Mouse (Mus musculus) ZHBTc4 (cell line): Measurements from ENCODE around the gene Fam183b.
"Not testable (repeated sequence)": the region's sequence is repeated elsewhere in the genome, so short reads cannot be mapped to it uniquely, and the experiment has no call there.

ENCODE experiments used
- DNase-seq: peaks from one replicate; pipeline ENCODE4 v3.0.0-alpha.2; 2011; ENCODE audit warnings: low read depth, low spot score

Fam183b gene

DNA sequence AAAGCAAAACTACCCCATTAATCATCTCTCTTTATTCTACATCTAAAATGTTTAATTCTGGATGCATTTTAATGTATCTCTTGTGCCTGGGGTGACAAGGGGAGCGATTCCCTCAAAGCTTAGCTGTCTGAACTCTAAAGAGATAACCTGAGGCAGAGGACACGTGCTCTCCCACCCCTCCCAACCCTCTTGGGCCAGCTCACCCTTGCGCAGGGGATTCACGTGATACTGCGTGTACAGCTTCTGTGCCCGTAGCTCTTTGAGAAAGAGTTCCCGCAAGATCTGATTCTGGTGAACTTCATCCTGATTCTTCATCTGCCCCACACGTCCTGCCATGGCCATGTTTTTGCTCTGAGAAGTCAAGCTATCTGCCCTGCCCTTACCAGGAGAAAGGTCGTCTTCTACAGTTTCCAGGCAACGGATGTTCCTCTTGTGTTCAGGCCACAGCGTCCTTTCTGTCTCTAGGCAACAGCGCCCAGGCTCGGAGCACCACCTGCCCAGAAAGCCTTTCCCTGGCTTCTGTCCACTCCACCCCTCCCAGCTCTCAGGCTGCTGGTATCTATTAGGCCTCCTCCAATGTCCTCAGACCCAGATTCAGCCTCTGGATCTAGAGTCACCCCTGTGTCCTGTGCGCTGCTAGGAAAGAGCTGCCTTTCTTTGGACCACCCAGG is at the start of gene Fam183b:
TSS of gene Fam183b (minus strand) at position 403 of the 671 bp plus-strand sequence.
- peak; percentile 77 for DNase-seq

DNA sequence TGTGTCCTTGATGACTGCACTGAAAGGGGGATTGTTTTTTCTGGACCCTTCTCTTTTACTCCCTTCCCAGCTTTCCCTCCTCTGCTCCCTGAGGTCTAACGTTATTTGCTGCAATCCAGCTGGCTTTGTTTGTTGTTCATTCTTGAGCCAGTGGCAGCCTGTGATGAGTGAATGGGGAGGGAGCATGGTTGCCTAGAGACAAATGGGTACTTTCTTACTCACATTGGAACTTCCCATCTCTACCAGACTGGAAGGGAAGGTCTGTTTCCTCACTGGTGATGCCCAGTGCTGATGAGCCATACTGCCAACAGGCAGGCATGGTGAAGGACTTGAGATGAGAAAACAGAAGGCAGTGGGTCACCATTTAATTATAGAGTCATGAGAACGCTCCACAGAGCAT is 48.0 kb upstream of the Fam183b start:
- peak; percentile 6 for DNase-seq

GRCm38 (mm10) chr11:58847636-58848035 is 45.9 kb upstream of the Fam183b start:
- no peak for DNase-seq

DNA sequence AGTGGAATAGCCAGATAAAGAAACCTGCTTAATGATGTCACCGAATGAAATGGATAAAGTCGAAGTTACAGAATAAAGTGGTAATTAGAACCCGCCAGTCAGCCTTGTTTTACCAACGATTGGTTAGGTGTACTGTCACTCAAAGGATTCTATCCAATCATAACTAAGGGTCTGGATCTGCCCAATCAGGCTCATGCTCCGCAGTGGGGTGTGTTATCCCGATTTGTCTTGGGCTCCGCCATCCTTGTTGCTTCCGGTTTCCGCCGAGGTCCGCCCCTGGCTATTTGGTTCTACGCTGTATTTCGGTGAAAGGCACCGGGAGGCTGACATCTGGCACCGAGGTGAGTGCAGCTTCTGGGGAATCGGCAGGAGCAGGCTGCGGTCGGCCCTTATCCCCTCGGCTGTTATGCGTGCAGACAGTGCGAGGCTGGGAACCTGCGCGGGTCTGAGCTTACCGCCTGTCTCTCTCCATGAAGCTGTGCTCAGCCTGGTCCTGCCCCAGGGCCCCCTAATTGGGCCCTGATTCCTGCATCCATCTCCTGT is 45.2 kb upstream of the Fam183b start, which contains the start of gene Gm12258:
TSS of gene Gm12258 (plus strand) at position 240 of the 543 bp plus-strand sequence.
- DNase-seq = peak; percentile 97

GRCm38 (mm10) chr11:58838951-58839350 is 37.2 kb upstream of the Fam183b start, which contains the start of gene Olfr311:
TSS of gene Olfr311 (plus strand) at chr11:58839251.
- not testable (repeated sequence) for DNase-seq

GRCm38 (mm10) chr11:58832541-58832940 is 30.8 kb upstream of the Fam183b start:
- not testable (repeated sequence) for DNase-seq

DNA sequence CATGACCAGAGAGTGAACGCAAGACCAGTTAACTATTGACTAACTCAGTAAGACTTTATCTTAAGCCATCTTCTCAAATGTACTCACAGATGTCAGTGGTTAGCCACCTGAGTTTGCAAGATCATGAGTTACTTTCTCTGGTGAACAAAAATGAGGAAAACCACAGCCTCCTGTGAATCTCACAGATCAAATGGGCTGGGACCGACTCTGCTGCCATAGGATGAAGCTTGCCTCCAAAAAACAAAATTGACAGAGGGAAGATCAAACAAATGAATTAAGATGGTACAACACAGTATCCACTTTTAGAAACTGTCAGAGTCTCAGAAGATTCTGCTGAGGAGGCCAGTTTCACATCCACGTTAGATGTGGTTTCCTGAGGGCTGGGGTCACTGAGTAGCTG is 28.0 kb upstream of the Fam183b start:
- no peak for DNase-seq

DNA sequence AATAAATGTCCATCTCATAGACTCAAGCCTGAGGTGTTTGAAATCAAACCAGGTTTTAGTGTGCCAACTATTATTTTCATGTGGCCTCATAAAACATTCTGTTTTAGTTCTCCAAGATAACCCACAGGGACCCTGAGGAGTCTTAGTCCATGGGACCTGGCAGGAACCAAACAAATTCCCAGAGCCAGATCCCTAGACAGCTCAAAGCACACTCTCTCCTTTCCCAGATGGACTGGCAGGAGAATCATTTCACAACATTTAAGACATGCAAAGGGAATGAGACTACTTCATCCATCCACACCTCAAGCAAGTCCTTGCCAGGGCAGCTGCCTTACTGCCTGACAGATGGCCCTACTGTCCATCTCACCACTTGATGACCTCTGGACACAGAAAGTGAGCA is 27.2 kb upstream of the Fam183b start, which contains the start of gene Olfr312:
TSS of gene Olfr312 (plus strand) at position 301 of the 400 bp plus-strand sequence.
- DNase-seq = not testable (repeated sequence)

GRCm38 (mm10) chr11:58815676-58816075 is 13.9 kb upstream of the Fam183b start:
- DNase-seq = no peak

DNA sequence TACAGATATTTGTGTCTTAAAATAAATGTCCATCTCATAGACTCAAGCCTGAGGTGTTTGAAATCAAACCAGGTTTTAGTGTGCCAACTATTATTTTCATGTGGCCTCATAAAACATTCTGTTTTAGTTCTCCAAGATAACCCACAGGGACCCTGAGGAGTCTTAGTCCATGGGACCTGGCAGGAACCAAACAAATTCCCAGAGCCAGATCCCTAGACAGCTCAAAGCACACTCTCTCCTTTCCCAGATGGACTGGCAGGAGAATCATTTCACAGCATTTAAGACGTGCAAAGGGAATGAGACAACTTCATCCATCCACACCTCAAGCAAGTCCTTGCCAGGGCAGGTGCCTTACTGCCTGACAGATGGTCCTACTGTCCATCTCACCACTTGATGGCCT is 12.9 kb upstream of the Fam183b start, which contains the start of gene Olfr313:
TSS of gene Olfr313 (plus strand) at position 301 of the 400 bp plus-strand sequence.
- not testable (repeated sequence) for DNase-seq

DNA sequence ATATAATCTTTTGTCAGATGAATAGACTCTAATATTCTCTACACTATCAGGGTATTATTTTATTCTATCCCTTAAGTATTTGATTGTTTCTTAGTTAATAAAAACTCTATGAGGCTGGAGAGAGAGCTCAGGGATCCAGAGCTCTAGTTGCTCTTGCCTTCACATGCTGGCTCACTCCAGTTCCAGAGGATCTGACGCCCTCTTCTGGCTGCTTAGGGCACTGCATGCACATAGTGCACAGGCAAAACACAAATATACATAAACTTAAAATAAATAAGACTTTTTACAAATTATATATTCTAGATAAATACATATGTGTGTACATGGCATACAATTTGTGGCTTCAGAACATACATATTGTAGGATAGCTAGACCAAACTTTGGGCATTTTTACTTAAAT is 10.2 kb upstream of the Fam183b start:
- DNase-seq = peak; percentile 54

DNA sequence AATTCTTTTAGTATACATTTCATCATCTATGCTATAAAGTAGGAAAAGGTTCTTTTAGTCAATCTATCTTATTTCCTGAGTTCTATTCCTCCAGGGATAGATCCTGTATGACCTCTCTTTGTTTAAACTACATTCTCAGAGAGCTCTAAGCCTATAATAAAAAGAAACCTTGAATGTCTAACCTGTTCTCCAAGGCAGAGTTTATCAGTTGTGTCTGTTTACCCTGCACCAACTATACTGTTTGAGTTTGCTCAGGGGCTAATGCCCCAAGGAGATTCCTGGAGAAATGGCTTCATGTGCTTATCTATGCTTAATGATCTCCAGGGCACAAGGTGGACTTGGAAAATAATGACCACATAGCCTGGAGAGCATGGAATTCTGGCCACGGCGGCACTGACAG is 2.6 kb upstream of the Fam183b start:
- no peak for DNase-seq

DNA sequence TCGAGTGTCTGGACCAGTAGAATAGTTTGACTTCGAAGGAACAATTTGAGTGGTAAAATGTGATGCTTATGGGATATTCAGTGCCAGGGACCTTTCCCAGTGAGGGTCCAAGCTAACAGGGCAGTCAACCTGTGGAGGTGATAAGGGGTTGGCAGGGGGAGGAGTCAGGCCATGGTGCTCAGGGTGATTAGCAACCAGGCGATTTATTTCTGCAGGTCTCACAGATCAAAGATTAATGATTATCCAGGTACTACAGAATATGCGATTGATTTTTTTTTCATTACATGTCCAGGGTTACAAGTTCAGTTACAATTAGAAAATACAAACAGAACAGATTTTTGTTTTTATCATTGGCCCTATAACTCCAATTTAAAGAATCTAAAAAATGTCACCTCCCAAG is 2.1 kb upstream of the Fam183b start:
- DNase-seq = no peak

- DNase-seq = no peak
Observed at GRCm38 (mm10) chr11:58799747-58800146, 2.0 kb downstream of the Fam183b start.

DNA sequence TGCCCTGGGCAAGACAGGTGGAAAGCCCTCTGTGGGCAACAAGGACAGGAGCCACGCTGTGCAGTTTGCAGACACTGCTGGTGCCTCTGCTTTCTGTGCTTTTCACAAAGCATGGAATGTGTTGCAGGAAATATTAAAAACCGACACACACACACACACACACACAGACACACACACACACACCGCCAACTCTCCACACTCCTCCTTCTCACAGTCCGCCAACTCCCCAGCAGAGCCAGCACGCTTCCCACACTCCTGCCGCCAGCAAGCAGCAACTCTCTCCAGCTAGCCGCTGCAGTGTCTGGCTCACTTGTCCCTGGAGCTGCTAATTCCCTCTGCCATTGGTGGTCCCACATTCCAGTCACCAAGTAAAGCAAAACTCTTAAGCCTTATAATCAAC is 4.9 kb downstream of the Fam183b start:
- no peak for DNase-seq

DNA sequence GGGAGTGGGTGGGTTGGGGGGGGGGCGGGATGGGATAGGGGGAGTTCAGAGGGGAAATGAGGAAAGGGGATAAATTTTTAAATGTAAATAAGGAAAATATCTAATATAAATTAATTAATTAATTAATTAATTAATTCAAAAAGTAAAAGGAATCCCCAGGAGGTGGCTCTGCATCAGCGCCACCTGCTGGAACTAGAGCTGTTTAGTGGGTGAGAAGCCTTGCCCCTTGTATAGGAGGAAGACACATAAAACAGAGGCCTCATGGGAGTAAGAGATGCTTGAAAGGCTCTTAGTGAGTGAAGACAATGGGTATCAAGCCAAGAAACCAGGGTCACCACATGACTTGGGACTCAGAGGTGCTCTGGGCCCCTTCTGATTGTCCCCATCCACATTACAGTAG is 5.9 kb downstream of the Fam183b start:
- DNase-seq = peak; percentile 26

GRCm38 (mm10) chr11:58790646-58791045 is 11.1 kb downstream of the Fam183b start:
- DNase-seq = no peak

DNA sequence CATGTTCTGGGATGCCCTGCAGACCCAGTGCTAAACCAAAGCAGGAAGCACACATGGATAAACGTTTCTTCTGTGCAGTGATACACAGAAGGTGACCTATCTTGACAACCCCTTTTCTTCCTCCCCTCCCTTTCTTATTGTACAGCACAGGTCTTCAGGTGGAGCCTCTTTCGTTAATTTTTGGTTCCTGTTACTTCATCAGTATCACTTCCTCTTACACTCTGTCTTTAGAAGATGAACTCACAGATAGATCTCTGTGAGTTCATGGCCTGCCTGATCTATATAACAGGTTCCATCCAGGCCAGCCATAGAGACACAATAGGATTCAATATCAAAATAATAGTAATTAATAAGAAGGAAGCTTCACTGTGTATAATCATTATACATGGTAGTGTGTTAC is 11.7 kb downstream of the Fam183b start:
- DNase-seq = no peak

DNA sequence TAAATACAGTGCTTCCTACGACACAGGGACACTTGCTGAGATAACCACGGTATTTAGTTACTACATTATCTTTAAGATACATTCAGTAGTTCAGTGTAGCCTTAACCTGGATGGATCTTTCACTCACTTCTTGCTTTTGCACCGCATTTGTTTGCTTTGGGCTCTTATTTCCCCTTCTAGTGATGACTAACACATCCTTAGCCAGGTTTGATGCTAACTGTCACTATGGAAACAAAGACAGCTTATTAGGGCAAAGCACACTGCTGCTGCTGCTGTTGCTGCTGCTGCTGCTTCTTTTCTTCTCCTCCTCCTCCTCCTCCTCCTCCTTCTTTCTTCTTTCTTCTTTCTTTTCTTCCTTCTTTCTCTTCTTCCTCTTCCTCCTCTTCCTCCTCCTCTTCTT is 12.2 kb downstream of the Fam183b start:
- no peak for DNase-seq

DNA sequence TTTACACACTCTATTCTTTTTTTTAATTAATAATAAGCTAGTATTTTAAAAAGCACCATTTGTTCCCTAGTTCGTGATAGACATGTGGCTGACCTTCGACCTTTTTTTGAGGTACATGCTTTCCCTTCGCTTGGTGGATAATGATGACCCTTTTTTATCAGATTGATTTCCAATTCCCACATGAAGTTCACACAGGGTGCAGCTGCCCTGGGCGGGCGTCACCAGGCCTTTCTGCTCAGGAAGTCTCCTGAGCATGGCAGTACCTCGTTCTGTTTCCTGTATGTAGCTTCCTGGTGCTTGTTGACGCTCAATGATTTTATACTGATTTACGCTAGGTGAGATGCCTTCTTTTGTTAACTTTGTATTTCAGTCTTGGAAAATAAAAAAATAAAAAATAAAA is 13.4 kb downstream of the Fam183b start:
- DNase-seq = no peak

DNA sequence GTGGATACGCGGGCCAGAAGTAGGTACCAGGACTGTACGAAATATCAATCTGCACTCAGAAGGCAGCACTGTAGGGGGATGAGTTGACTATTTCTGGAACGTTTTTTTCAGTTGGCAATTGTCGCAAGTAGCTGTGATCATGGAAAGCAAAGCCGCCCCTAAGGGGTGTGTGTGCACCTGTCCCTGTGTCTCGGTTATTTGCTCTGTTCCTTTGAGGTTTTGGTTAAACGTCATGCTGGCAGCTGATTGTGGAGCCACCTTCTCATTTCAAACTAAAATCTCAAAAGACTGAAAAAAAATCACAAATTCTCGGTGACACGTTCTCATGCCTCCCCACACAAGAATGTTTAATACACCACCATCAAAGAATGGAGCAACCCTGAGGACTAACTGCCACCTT is 14.1 kb downstream of the Fam183b start:
- DNase-seq = no peak

- DNase-seq = no peak
Observed at GRCm38 (mm10) chr11:58784182-58784581, 17.6 kb downstream of the Fam183b start.

DNA sequence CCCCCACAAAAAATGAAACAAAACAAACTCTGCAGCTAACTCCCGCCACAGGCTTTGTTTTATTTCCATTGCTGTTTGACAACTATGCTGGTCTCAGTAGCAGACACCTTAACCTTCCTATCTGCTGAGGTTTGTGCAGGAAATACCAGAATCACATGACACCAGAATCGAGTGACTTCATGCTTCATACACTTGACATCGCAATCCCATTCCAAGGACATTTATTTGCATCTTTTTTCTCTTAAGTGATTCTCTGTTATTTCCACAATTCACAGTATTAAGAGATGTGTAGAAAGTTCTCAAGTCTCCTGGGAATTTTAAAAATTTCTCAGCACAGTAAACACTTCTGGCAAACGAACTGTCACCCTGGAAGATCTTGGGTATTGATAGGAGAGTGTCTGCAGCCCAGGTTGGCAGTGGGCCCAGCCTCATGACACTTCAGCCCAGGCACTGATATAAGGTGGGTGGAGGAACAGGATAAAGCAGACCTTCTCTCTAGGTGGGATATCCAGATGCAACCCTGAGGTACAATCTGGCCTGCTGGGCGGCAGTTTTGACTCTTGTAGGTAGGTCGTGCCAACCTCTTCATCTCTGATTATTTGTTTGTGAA is 19.2 kb downstream of the Fam183b start, which contains the start of gene Olfr314:
TSS of gene Olfr314 (plus strand) at position 473 of the 610 bp plus-strand sequence.
- no peak for DNase-seq
